Mouse (Mus musculus) limb, embryonic 15.5 days (tissue): ENCODE results near the gene Baiap2l2. TPM values are rescaled to one million over a fixed set of nuclear protein-coding genes. Genes with fewer than 3 reads are reported as not detected.

Source experiments
- ATAC-seq: fragments of 200-750 bp; cut with Nextera tagmentation; 2 replicates; pipeline ENCODE4 v1.8.0; 2017; ENCODE audit warnings: low read depth, moderate TSS enrichment; ENCODE audit not compliant: insufficient number of reproducible peaks, low FRiP score, low TSS enrichment
- H3K27ac ChIP-seq: fragments of 300-500 bp; sonication (generic); 2 replicates; pipeline ENCODE4 v1.5.1; 2015; ENCODE audit warnings: moderate library complexity, mild to moderate bottlenecking, inconsistent platforms
- H3K27me3 ChIP-seq: fragments of 300-500 bp; sonication (generic); 2 replicates; pipeline ENCODE4 v1.6.1; 2015; ENCODE audit warnings: inconsistent platforms
- H3K36me3 ChIP-seq: fragments of 300-500 bp; sonication (generic); 2 replicates; pipeline ENCODE4 v1.6.1; 2015; ENCODE audit warnings: inconsistent platforms
- H3K4me1 ChIP-seq: fragments of 300-500 bp; sonication (generic); 2 replicates; pipeline ENCODE4 v1.6.1; 2015; ENCODE audit warnings: inconsistent platforms
- H3K4me2 ChIP-seq: fragments of 300-500 bp; sonication (generic); 2 replicates; pipeline ENCODE4 v1.6.1; 2015; ENCODE audit warnings: mild to moderate bottlenecking, inconsistent platforms
- H3K4me3 ChIP-seq: fragments of 300-500 bp; sonication (generic); 2 replicates; pipeline ENCODE4 v1.5.1; 2015; ENCODE audit warnings: mild to moderate bottlenecking, inconsistent platforms
- H3K9ac ChIP-seq: fragments of 300-500 bp; sonication (generic); 2 replicates; pipeline ENCODE4 v1.6.1; 2015; ENCODE audit warnings: inconsistent platforms
- H3K9me3 ChIP-seq: fragments of 300-500 bp; sonication (generic); 2 replicates; pipeline ENCODE4 v1.6.1; 2016; ENCODE audit warnings: inconsistent platforms
- WGBS: fragments of 180-500 bp; shearing (Covaris S2); methylation state at CpG from one replicate; pipeline ENCODE4 v1.1.7; 2015; 5-methylcytosine and 5-hydroxymethylcytosine counted together
- polyA plus RNA-seq: library from polyadenylated mRNA; unstranded; fragments of >200 nt; fragmentation: Nextera tagmentation; extraction: Ambion mirVana; gene quantifications from 2 replicates; pipeline ENCODE4 v1.2.1, GENCODE M21; 2015

Gene Baiap2l2
- polyA plus RNA-seq, 1 experiment from 2014 or later, result 17.2 TPM

DNA sequence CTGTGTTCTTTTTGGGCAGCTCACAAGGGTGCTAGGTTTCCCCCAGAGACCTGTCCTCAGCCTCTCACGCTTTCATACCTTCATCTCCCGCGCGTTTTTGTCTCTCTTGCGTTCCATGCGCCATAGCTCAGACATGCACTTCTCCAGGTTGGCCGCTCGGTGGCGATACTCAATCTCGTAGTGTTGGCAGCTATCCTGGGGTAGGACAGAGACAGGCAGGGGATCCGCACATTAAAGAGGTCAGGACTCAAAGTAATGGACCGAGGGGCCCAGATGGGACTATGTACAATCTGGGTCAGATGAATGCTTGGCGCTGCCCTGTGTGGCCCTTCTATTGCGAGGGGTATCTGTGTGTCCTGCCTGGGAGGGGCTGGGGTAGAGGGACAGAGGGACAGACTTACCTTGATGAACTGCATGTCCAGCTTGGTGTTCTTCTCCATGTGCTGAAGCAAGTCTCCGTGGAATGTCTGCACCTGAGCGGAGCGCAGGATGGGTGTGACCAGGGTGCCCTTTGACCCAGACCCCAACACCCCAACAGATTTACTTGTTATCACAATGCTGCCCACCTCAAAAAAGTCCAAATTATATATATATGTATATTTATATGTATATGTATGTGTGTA lies 14.1 kb downstream of the Baiap2l2 start:
- 13% methylated on average over 17 of the region's 17 CpGs for WGBS
- H3K27ac ChIP-seq, result no peak overlapping the region
- no peak for ATAC-seq
- H3K9ac ChIP-seq, result no peak overlapping the region
- H3K27me3 ChIP-seq, result peaks cover 19% of the 10 kb centered on the region
- peak overlapping the region; percentile 33; the same call in 1 of the 2 replicates for H3K4me3 ChIP-seq
- H3K4me1 ChIP-seq, result peaks cover 11% of the 10 kb centered on the region
- no peaks in the 10 kb centered on the region for H3K36me3 ChIP-seq
- peak overlapping the region; percentile 63 for H3K4me2 ChIP-seq
- no peaks in the 10 kb centered on the region for H3K9me3 ChIP-seq

DNA sequence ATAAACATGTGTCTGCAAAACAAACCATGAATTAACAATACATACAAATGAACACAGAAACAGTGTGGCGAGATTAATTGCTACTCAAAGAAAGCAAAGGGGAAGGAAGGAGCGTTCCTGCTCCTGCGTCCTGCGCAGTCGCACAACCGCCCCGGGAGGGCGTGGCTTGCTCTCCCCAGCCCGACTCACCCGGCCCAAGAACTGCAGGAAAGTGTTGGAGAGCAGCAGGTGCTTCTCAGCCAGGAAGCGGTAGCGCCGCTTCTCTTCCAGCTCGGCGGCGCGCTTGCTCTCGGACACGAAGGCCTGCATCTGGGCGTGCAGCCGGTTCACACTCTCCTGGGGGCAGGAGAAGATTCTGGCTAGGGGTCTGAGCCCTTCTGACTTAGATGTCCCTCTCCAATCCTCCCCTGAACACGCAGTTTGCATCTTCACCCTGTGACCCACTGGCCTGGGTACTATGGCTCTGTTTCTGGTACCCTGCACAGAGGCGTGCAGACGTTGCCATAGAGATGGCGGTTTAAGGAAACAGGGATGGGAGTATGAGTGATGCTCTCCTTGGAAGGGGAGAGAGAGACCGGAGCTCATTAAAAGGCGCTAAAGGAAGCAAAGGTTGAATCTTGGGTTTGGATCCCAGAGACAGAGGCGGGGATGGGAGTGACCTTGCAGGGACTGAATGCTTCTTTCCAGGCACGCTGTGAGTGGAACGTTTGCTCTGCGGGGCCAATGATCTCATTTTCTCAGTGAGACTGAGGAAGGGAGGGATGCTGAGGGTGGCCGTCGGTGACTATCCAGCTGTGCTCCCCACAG lies 14.8 kb downstream of the Baiap2l2 start:
- no peak; the same call in 1 of the 2 replicates for ATAC-seq
- H3K4me1 ChIP-seq, result peaks cover 11% of the 10 kb centered on the region
- no peak overlapping the region for H3K27ac ChIP-seq
- peak overlapping the region; percentile 33 for H3K4me3 ChIP-seq
- H3K9ac ChIP-seq, result no peak overlapping the region
- H3K4me2 ChIP-seq, result peak overlapping the region; percentile 63
- 1% methylated on average over 33 of the region's 33 CpGs for WGBS
- H3K9me3 ChIP-seq, result no peaks in the 10 kb centered on the region
- no peaks in the 10 kb centered on the region for H3K36me3 ChIP-seq
- peaks cover 19% of the 10 kb centered on the region for H3K27me3 ChIP-seq

DNA sequence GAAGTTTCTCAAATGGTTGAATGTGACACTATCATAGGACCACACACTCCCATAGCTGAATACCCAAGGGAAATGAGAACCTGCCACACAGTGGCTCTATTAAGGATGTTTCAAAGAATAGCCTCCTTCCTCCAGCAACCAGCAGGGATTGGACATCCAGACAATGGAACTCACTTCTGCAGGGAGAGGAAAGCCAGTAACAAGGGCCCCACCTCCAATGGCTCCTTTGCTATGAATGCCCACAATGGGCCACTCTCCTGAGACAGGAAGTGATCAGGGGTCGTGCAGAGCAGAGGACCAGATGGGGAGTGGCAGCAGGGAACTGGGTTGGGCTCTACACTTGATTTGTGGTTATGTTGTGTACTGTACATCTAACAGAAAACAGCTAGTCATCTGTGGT lies 16.8 kb downstream of the Baiap2l2 start:
- Histone ChIP-seq H3K36me3 (no peaks in the 10 kb centered on the region), H3K9ac (no peak overlapping the region), H3K27ac (no peak overlapping the region), H3K4me1 (peaks cover 11% of the 10 kb centered on the region), H3K9me3 (no peaks in the 10 kb centered on the region), H3K4me3 (no peak overlapping the region), H3K4me2 (no peak overlapping the region), H3K27me3 (peaks cover 19% of the 10 kb centered on the region)
- WGBS, result 26% methylated on average over 1 of the region's 1 CpGs
- ATAC-seq, result no peak

DNA sequence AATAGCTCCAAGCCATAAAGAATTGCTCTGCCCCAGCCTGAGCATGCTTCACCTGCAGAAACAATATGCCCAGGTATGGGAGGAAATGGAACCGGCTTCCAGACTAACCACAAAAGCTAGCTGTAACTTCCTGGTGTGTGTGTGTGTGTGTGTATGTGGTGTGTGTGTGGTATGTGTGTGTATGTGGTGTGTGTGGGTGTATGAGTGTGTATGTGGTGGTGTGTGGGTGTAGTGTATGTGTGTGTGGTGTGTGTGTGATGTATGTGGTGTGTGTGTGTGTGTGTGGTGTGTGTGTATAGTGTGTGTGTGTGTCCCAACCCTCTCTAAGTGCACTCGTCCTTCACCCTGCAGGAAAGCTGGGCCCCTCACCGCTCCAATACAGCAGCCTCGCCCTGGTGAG lies 20.0 kb downstream of the Baiap2l2 start:
- Histone ChIP-seq H3K9me3 (no peaks in the 10 kb centered on the region), H3K4me1 (peaks cover 24% of the 10 kb centered on the region), H3K27ac (no peak overlapping the region), H3K4me3 (no peak overlapping the region), H3K36me3 (no peaks in the 10 kb centered on the region), H3K9ac (no peak overlapping the region), H3K27me3 (peaks cover 28% of the 10 kb centered on the region), H3K4me2 (no peak overlapping the region)
- 69% methylated on average over 4 of the region's 4 CpGs for WGBS
- no peak for ATAC-seq

DNA sequence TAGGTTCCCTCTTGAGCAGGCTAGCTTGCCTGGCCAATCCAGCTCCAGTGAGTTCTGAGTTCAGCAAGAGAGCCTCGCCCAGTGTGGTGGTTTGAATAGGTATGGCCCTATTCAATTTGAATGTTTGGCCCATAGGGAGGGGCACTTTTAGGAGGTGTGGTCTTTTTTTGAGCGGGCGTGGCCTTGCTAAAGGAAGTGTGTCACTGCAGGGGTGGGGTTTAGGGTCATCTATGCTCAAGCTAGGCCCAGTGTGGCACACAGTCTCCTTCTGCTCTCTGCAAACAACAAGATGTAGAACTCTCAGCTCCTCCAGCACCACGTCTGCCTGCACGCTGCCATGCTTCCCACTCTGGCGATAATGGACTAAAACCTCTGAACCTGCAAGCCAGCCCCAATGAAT lies 21.6 kb downstream of the Baiap2l2 start:
- no peak overlapping the region for H3K27ac ChIP-seq
- H3K27me3 ChIP-seq, result peaks cover 30% of the 10 kb centered on the region
- no peak overlapping the region for H3K9ac ChIP-seq
- 94% methylated on average over 6 of the region's 6 CpGs for WGBS
- no peak overlapping the region for H3K4me3 ChIP-seq
- H3K4me1 ChIP-seq, result peaks cover 24% of the 10 kb centered on the region
- H3K36me3 ChIP-seq, result no peaks in the 10 kb centered on the region
- H3K4me2 ChIP-seq, result no peak overlapping the region
- H3K9me3 ChIP-seq, result no peaks in the 10 kb centered on the region
- no peak for ATAC-seq

DNA sequence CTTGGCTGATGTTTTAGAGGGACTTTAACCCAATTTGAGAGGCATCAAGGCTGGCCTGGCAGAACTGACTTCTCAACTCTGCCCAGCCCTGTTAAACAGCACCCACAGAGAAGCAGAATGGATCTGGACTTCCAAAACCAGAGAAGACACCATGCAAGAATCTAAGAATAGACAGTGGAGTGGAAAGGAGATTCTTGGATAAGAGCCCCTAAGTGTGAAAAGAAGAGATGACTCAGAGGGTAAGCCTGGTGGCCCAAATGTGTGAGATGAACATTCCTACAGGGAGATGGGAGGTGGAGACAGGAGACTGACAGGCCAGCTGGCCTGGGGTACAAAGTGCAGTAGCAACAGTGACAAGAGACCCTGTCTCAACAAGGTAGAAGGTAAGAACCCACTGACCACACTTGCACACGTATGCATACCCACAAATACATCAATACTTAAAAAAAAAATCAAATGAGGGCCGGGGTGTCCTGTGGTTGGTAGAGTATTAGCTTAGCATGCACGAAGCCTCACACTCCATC lies 22.5 kb downstream of the Baiap2l2 start:
- Histone ChIP-seq H3K4me1 (peaks cover 28% of the 10 kb centered on the region), H3K27me3 (peaks cover 35% of the 10 kb centered on the region), H3K9ac (no peak overlapping the region), H3K4me3 (no peak overlapping the region), H3K4me2 (no peak overlapping the region), H3K9me3 (no peaks in the 10 kb centered on the region), H3K27ac (no peak overlapping the region), H3K36me3 (no peaks in the 10 kb centered on the region)
- 90% methylated on average over 3 of the region's 3 CpGs for WGBS
- ATAC-seq, result no peak

DNA sequence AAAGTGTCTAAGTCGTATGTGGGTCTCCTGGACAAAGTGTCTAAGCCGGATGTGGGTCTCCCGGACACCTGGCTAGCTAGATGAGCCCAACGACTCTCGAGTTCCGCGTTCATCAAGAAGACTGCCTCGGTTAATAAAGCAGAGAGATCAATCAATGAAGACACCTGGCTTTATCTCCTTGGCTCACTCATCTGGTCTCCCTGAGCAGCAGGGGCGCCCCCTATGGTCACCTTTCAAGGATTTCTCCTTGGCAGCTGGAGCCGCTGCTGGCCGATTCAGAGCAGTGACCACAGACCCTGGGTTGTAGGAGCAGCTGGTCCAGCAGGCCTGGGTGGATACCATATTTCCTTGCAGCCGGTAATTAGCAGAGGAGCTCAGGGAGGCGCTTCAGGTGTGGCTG lies 23.0 kb downstream of the Baiap2l2 start:
- H3K9me3 ChIP-seq, result no peaks in the 10 kb centered on the region
- H3K27ac ChIP-seq, result no peak overlapping the region
- H3K4me1 ChIP-seq, result peaks cover 28% of the 10 kb centered on the region
- H3K9ac ChIP-seq, result no peak overlapping the region
- ATAC-seq, result no peak
- peak overlapping the region; percentile 100 for H3K4me2 ChIP-seq
- peaks cover 35% of the 10 kb centered on the region for H3K27me3 ChIP-seq
- H3K36me3 ChIP-seq, result no peaks in the 10 kb centered on the region
- peak overlapping the region; percentile 63; the same call in 1 of the 2 replicates for H3K4me3 ChIP-seq
- WGBS, result 21% methylated on average over 13 of the region's 13 CpGs

DNA sequence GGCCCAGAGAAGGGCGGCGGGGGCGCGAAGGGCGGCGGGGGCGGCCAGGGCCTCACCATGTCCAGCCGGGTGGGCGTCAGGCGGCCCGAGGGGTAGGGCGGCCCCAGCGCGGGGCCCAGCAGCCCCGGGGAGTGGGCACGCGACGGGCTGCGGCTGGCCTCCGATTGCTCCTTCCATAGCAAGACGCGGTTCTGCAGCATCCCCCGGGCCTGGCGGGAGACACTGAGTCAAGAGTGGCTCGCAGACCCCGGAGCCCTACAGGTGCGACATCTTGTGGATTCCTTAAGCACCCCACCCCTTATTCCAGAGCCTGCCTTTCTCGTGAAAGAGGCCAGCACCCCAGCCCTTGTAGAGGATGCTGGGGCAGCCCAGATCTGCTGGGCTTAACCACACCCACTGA lies 23.6 kb downstream of the Baiap2l2 start:
- peaks cover 35% of the 10 kb centered on the region for H3K27me3 ChIP-seq

DNA sequence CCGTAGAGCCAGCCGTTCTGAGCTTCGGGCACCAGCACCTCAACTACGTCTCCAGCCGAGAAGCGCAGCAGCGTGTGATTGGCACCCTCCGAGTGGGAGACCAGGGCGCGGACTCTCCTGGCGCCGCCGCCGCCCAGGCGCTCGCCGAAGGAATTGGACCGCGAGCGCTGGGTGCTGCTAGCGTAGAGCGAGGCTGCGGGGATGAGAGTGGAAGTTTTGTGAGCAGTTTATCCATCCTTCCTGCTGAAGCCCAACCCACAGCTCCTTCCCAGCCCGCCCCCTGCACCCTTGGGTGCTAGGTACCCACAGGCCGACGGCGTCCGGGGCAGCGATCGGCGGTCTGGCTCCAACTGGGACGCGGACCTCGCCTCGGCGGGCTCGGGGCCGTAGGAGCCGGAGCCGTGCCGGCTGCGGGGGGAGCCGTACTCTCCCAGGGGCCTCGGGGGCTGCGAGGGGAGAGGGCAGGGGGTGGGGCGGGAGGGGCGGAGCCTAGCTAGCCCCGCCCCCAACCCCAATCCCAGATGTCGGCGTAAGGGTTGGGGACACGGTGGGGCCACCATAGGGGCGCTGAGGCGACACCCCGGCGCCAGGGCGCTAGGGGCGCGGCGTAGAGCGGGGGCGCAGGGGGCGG lies 24.1 kb downstream of the Baiap2l2 start:
- Histone ChIP-seq H3K27me3 (peaks cover 35% of the 10 kb centered on the region), H3K4me2 (peak overlapping the region; percentile 100), H3K9me3 (no peaks in the 10 kb centered on the region), H3K9ac (peak overlapping the region; percentile 58), H3K4me3 (peak overlapping the region; percentile 63), H3K27ac (peak overlapping the region; percentile 57), H3K4me1 (peaks cover 28% of the 10 kb centered on the region), H3K36me3 (no peaks in the 10 kb centered on the region)
- peak; percentile 57 for ATAC-seq
- WGBS, result 1% methylated on average over 56 of the region's 62 CpGs

More for the DNA sequence above, 23.6 kb downstream of the Baiap2l2 start:
- Histone ChIP-seq H3K27ac (peak overlapping the region; percentile 57), H3K36me3 (no peaks in the 10 kb centered on the region), H3K4me2 (peak overlapping the region; percentile 100), H3K4me1 (peaks cover 28% of the 10 kb centered on the region), H3K9me3 (no peaks in the 10 kb centered on the region), H3K4me3 (peak overlapping the region; percentile 63), H3K9ac (peak overlapping the region; percentile 58)
- ATAC-seq, result no peak; the same call in 1 of the 2 replicates
- WGBS, result 0% methylated on average over 15 of the region's 28 CpGs

DNA sequence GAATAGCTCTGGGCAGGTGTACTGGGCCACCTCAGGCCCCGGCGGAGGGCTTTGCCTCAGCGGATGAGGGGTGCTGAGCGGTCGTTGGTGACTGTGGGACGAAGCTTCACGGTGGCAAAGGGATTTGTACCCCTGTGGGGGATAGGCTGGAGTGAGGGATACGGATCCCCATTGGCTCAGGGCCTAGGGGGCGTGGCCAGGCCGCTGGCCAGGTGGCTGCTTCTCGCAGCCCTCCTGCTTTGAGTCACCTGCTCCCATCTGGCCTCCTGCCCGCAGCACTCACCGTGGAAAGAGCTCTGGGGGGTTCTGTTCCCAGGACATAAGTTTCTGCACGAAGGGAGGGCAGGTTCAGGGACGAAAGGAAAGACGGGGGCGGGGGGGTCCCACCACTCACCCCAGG lies 26.8 kb downstream of the Baiap2l2 start:
- H3K4me2 ChIP-seq, result no peak overlapping the region
- H3K27me3 ChIP-seq, result peaks cover 48% of the 10 kb centered on the region
- H3K27ac ChIP-seq, result no peak overlapping the region
- no peak overlapping the region for H3K9ac ChIP-seq
- no peak overlapping the region for H3K4me3 ChIP-seq
- H3K36me3 ChIP-seq, result no peaks in the 10 kb centered on the region
- peaks cover 28% of the 10 kb centered on the region for H3K4me1 ChIP-seq
- no peak for ATAC-seq
- WGBS, result 23% methylated on average over 17 of the region's 17 CpGs
- no peaks in the 10 kb centered on the region for H3K9me3 ChIP-seq

DNA sequence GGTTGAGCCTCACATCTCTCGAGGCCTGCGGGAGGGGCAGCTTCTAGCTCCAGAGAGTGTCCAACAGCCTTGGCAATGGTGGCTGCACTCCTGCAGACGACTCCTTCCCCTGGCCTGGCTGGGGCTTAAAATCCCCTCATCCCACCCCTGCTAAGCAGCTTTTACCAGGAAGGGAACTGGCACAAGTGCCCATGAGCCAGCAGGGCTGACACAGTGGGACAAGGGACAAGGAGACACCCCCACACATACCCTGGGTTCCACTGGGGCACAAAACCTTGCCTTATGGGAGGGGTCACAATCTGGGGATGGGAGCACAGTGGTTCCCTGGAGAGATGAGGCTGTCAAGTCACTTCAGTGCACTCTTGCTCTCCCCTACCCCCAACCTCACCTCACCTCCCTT lies 30.7 kb downstream of the Baiap2l2 start, which contains the start of gene Slc16a8:
Gene Slc16a8 (minus strand): TSS at position 101 of the 400 bp plus-strand sequence.
- WGBS, result 29% methylated on average over 3 of the region's 3 CpGs
- H3K27me3 ChIP-seq, result peaks cover 51% of the 10 kb centered on the region
- peaks cover 23% of the 10 kb centered on the region for H3K4me1 ChIP-seq
- no peaks in the 10 kb centered on the region for H3K9me3 ChIP-seq
- no peak within 1 kb of the TSS for H3K4me3 ChIP-seq
- H3K36me3 ChIP-seq, result peaks cover under 1% of the 10 kb centered on the region; the same call in 1 of the 2 replicates
- H3K27ac ChIP-seq, result no peak within 1 kb of the TSS
- no peak within 1 kb of the TSS for H3K9ac ChIP-seq
- no peak within 1 kb of the TSS for H3K4me2 ChIP-seq
- ATAC-seq, result no peak
